10 mouse cellular contexts compared by ENCODE assay signal in the genomic region with DNA sequence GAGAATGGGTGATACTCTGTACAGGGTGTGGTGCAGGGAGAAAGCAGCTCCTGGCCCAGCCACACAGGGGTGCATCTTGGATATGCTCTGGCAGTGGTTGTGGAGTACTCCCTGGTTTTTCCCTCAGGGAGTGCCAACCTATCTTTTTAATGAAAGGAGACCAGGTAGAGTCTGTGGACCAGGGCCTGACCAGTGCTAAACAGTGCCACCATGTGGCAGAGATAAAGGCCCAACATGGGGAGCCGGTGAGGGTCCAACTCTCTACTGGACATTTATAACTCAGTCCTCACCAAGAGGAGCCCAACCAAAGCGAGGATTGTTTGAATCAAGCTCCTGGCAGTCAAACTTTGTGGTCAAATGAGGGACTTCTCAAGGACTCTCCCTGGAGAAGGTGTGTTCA.
DNase-seq lines count a peak whose midpoint lies in the region; ATAC-seq and TF ChIP-seq lines count a peak whose summit lies in the region.
"Had no signal": no experiment of that assay in that cellular context is flagged by ENCODE, and none has a peak within 500 bp of the region (broad histone marks: within the 10 kb centered on the region; RNA-seq: fewer than 3 reads in every experiment).

No protein-coding gene starts in this region.

- H3K27ac ChIP-seq in hindbrain, postnatal 0 days = no peak overlapping the region
- H3K27ac ChIP-seq in hindbrain, embryonic 13.5 days = no peak overlapping the region
- no peak overlapping the region for H3K27ac ChIP-seq in CH12.LX (ENCODE audit: insufficient read depth, low read depth)
- H3K27ac ChIP-seq in forebrain, embryonic 12.5 days = no peak overlapping the region
- H3K27ac ChIP-seq: neural tube, embryonic 12.5 days had no signal

- TF ChIP-seq POLR2A in CH12.LX (IDR thresholded peaks at IDR 0.05; ENCODE audit: low read depth, low read length) = no peak

- H3K4me3 ChIP-seq in hindbrain, postnatal 0 days (ENCODE audit: low read length) = no peak overlapping the region
- no peak overlapping the region for H3K4me3 ChIP-seq in hindbrain, embryonic 13.5 days
- H3K4me3 ChIP-seq in CH12.LX (replicated peaks in 1 of 3; ENCODE audit: low read depth in 2 of 3, low read length in 2 of 3, poor library complexity in 1 of 3) = no peak overlapping the region
- H3K4me3 ChIP-seq in forebrain, embryonic 12.5 days (replicated peaks) = no peak overlapping the region
- H3K4me3 ChIP-seq: erythroblast, embryonic 14.5 days; neural tube, embryonic 12.5 days had no signal

- no peaks in the 10 kb centered on the region for H3K27me3 ChIP-seq in hindbrain, postnatal 0 days (ENCODE audit: insufficient read depth, low read length)
- no peaks in the 10 kb centered on the region for H3K27me3 ChIP-seq in hindbrain, embryonic 13.5 days
- H3K27me3 ChIP-seq in CH12.LX (replicated peaks) = peaks cover 77% of the 10 kb centered on the region
- H3K27me3 ChIP-seq in forebrain, embryonic 12.5 days = no peaks in the 10 kb centered on the region
- H3K27me3 ChIP-seq: neural tube, embryonic 12.5 days had no signal

- ATAC-seq in hindbrain, postnatal 0 days = no peak
- no peak for ATAC-seq in hindbrain, embryonic 13.5 days (ENCODE audit: low FRiP score)
- ATAC-seq in monocyte, adult 5-6 weeks (replicated peaks; ENCODE audit: insufficient number of reproducible peaks, low FRiP score, low TSS enrichment, poor library complexity, severe bottlenecking) = no peak
- no peak for ATAC-seq in forebrain, embryonic 12.5 days (ENCODE audit: low FRiP score)

- no peak for TF ChIP-seq EP300 in CH12.LX (IDR thresholded peaks at IDR 0.05; ENCODE audit: low read length)

- WGBS in hindbrain, postnatal 0 days = 73% methylated on average over 2 of the region's 2 CpGs
- whole genome bisulfite sequencing in hindbrain, embryonic 13.5 days = 77% methylated on average over 2 of the region's 2 CpGs
- 72% methylated on average over 2 of the region's 2 CpGs for WGBS in forebrain, embryonic 12.5 days

- peak; percentile 44 for TF ChIP-seq CTCF in hindbrain, postnatal 0 days (IDR thresholded peaks at IDR 0.05; ENCODE audit: low read depth)
- peak; percentile 10 to 69; a peak in 2 of 4 replicates for TF ChIP-seq CTCF in CH12.LX (conservative IDR thresholded peaks at IDR 0.05 in 1 of 2, IDR thresholded peaks at IDR 0.05 in 1 of 2; ENCODE audit: low read depth in 2 of 2, low read length in 2 of 2)

- peak; percentile 17 for DNase-seq in hindbrain, postnatal 0 days (ENCODE audit: low spot score)
- no peak for DNase-seq in CH12.LX (ENCODE audit: extremely low read depth)
- DNase-seq in adrenal gland, postnatal 25 days = peak; percentile 18
- peak; percentile 31 to 65 for DNase-seq in kidney, postnatal 36 days
- DNase-seq in thymus, postnatal 25 days = no peak

- dilution Hi-C loops in CH12.LX (cut with MboI; ENCODE audit: extremely low pct_ligation_motif_present, extremely low pct_unique_long_range_greater_than_20kb, low sequenced_read_pairs) = no loop called here

- H3K79me2 ChIP-seq in CH12.LX (replicated peaks; ENCODE audit: control insufficient read depth, extremely low read depth, insufficient read depth, poor library complexity, severe bottlenecking) = no peaks in the 10 kb centered on the region

- H3K4me2 ChIP-seq in hindbrain, postnatal 0 days (ENCODE audit: low read depth, low read length) = no peak overlapping the region
- H3K4me2 ChIP-seq in hindbrain, embryonic 13.5 days = no peak overlapping the region
- H3K4me2 ChIP-seq in CH12.LX (ENCODE audit: insufficient read depth, low read depth, poor library complexity, severe bottlenecking) = no peak overlapping the region
- no peak overlapping the region for H3K4me2 ChIP-seq in forebrain, embryonic 12.5 days
- H3K4me2 ChIP-seq: neural tube, embryonic 12.5 days had no signal

- H3K9me3 ChIP-seq in hindbrain, postnatal 0 days (ENCODE audit: low read length) = no peaks in the 10 kb centered on the region
- no peaks in the 10 kb centered on the region for H3K9me3 ChIP-seq in hindbrain, embryonic 13.5 days
- H3K9me3 ChIP-seq in CH12.LX (replicated peaks; ENCODE audit: low read length) = no peaks in the 10 kb centered on the region
- no peaks in the 10 kb centered on the region for H3K9me3 ChIP-seq in forebrain, embryonic 12.5 days
- H3K9me3 ChIP-seq: neural tube, embryonic 12.5 days had no signal

- H3K36me3 ChIP-seq in hindbrain, postnatal 0 days (ENCODE audit: insufficient read depth, low read length) = no peaks in the 10 kb centered on the region
- H3K36me3 ChIP-seq in hindbrain, embryonic 13.5 days = no peaks in the 10 kb centered on the region
- H3K36me3 ChIP-seq in CH12.LX (replicated peaks in 1 of 2; ENCODE audit: control insufficient read depth in 1 of 2, insufficient read depth in 1 of 2, low read length in 1 of 2) = no peaks in the 10 kb centered on the region
- H3K36me3 ChIP-seq in forebrain, embryonic 12.5 days (replicated peaks) = no peaks in the 10 kb centered on the region
- H3K36me3 ChIP-seq: neural tube, embryonic 12.5 days had no signal

- no peaks in the 10 kb centered on the region for H3K4me1 ChIP-seq in hindbrain, postnatal 0 days (ENCODE audit: insufficient read depth, low read length)
- H3K4me1 ChIP-seq in hindbrain, embryonic 13.5 days (replicated peaks) = peaks cover 4% of the 10 kb centered on the region; the same call in 1 of the 2 replicates
- H3K4me1 ChIP-seq in CH12.LX (ENCODE audit: control insufficient read depth in 1 of 2, insufficient read depth in 2 of 2) = no peaks in the 10 kb centered on the region
- H3K4me1 ChIP-seq in forebrain, embryonic 12.5 days = no peaks in the 10 kb centered on the region
- H3K4me1 ChIP-seq: neural tube, embryonic 12.5 days had no signal

- in situ Hi-C loops in CH12.LX (cut with MboI; ENCODE audit: low pct_ligation_motif_present, low pct_unique_long_range_greater_than_20kb, low sequenced_read_pairs) = no loop called here

- TF ChIP-seq RAD21 in CH12.LX (IDR thresholded peaks at IDR 0.05; ENCODE audit: low read depth, low read length) = peak; percentile 43

- no peak overlapping the region for H3K9ac ChIP-seq in hindbrain, postnatal 0 days (replicated peaks; ENCODE audit: low read length)
- no peak overlapping the region for H3K9ac ChIP-seq in hindbrain, embryonic 13.5 days
- no peak overlapping the region for H3K9ac ChIP-seq in CH12.LX (ENCODE audit: insufficient read depth, low read depth)
- H3K9ac ChIP-seq in forebrain, embryonic 12.5 days = no peak overlapping the region
- H3K9ac ChIP-seq: neural tube, embryonic 12.5 days had no signal

TF ChIP-seq in CH12.LX, 34 proteins besides CTCF, POLR2A, EP300 and RAD21:
- TF ChIP-seq SMC3 (IDR thresholded peaks at IDR 0.05; ENCODE audit: low read depth, low read length) (peak; percentile 54), NRF1 (IDR thresholded peaks at IDR 0.05; ENCODE audit: low read depth, low read length) (no peak)

Comparison
In these comparisons a context has a peak if more than half of its experiments do, and no peak if none do; other contexts are left out.
1. DNase-seq: peak in hindbrain, postnatal 0 days (single experiment), adrenal gland, postnatal 25 days (single experiment) and kidney, postnatal 36 days (2 of 2); none in CH12.LX (single experiment) and thymus, postnatal 25 days (single experiment).